Mouse (Mus musculus) testis, adult 2 months (tissue): ENCODE measurements around the gene Sf1. TPM values are rescaled to one million over a fixed set of nuclear protein-coding genes. Genes with fewer than 3 reads are reported as not detected.

Source experiments
- H3K27ac ChIP-seq: fragments of 200-500 bp; 2 replicates; pipeline ENCODE4 v1.5.1; 2012; ENCODE audit warnings: low read depth, low read length; ENCODE audit not compliant: control insufficient read depth, insufficient read depth
- H3K27me3 ChIP-seq: fragments of 200-500 bp; 2 replicates; pipeline ENCODE4 v1.6.1; 2012; ENCODE audit warnings: mild to moderate bottlenecking, low read length, moderate library complexity; ENCODE audit not compliant: control insufficient read depth, insufficient read depth
- H3K36me3 ChIP-seq: fragments of 200-500 bp; 2 replicates; pipeline ENCODE4 v1.6.1; 2012; ENCODE audit warnings: mild to moderate bottlenecking, low read length; ENCODE audit not compliant: control insufficient read depth, insufficient read depth
- H3K4me1 ChIP-seq: fragments of 200-500 bp; 2 replicates; pipeline ENCODE4 v1.6.1; 2012; ENCODE audit warnings: low read length; ENCODE audit not compliant: control insufficient read depth, insufficient read depth
- H3K4me3 ChIP-seq: fragments of 200-500 bp; 2 replicates; pipeline ENCODE4 v1.5.1; 2012; ENCODE audit warnings: low read depth, mild to moderate bottlenecking, low read length, moderate library complexity, mixed read lengths; ENCODE audit not compliant: control insufficient read depth
- CTCF ChIP-seq: fragments of 200-500 bp; IDR thresholded peaks from 2 replicates; pipeline ENCODE4 v1.5.1; 2012; ENCODE audit warnings: low read depth, mild to moderate bottlenecking, inconsistent platforms, low read length, moderate library complexity; ENCODE audit not compliant: control insufficient read depth, insufficient read depth, insufficient replicate concordance
- POLR2A ChIP-seq: fragments of 200-500 bp; IDR thresholded peaks from 2 replicates; pipeline ENCODE4 v1.6.1; 2012; ENCODE audit warnings: low read depth, mild to moderate bottlenecking, inconsistent platforms, low read length, moderate library complexity; ENCODE audit not compliant: control insufficient read depth
- polyA plus RNA-seq: library from polyadenylated mRNA; depleted of rRNA; stranded (reverse); fragments of >200 nt; gene quantifications from 2 replicates; pipeline ENCODE4 v1.2.3, GENCODE M21; 2012

Gene Sf1
- polyA plus RNA-seq, 1 experiment, result 167 TPM

GRCm38 (mm10) chr19:6416894-6417761 is 53.6 kb downstream of the Sf1 start:
- Histone ChIP-seq H3K36me3 (no peaks in the 10 kb centered on the region), H3K27me3 (no peaks in the 10 kb centered on the region), H3K4me1 (peaks cover 6% of the 10 kb centered on the region), H3K4me3 (no peak overlapping the region), H3K27ac (no peak overlapping the region)
- TF ChIP-seq CTCF (no peak), POLR2A (no peak)

GRCm38 (mm10) chr19:6418233-6418879 is 54.9 kb downstream of the Sf1 start, which contains the start of gene Nrxn2:
Gene Nrxn2 (plus strand): TSS chr19:6418731.
- Histone ChIP-seq H3K4me3 (peak within 1 kb of the TSS; percentile 75), H3K27me3 (no peaks in the 10 kb centered on the region), H3K36me3 (no peaks in the 10 kb centered on the region), H3K4me1 (peaks cover 3% of the 10 kb centered on the region), H3K27ac (no peak within 1 kb of the TSS)
- TF ChIP-seq POLR2A (no peak), CTCF (peak; percentile 84; the same call in 1 of the 2 replicates)

DNA sequence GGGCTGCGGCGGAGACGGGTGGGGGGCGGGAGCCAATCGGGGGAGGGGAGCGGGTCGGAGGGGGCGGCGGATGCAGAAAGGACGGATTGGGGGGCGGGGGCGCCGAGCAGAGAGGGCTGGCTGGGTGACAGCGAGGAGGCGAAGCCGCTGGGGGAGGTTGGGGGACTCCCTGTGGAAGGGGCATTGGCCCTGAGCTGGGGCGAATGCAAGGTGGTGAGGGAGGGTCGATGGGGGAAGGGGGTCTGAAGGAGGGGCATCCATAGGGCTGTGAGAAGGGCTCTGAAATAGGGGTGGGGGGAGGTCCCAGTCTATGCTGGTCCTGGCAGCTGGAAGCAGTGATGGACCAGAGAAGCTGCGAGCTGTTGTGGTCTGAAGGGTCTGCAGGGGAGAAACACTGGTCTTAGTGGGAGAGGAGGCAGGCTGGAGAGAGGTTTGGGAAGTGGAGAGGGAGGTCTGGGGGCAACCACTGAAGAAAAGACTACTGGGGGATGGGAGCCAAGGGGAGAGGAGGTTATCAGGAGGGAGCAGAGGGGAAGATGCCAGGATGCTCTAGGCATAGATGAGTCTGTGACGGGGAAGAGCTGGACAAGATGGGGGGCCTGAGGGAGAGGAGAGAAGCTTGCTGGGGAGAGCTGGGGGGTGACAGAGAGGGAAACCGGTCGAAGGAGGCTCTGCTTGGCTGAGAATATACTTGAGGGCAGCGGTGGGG is 55.6 kb downstream of the Sf1 start:
- Histone ChIP-seq H3K27ac (no peak overlapping the region), H3K4me1 (peaks cover 3% of the 10 kb centered on the region), H3K27me3 (no peaks in the 10 kb centered on the region), H3K4me3 (no peak overlapping the region), H3K36me3 (no peaks in the 10 kb centered on the region)
- no peak for TF ChIP-seq CTCF
- TF ChIP-seq POLR2A, result no peak

DNA sequence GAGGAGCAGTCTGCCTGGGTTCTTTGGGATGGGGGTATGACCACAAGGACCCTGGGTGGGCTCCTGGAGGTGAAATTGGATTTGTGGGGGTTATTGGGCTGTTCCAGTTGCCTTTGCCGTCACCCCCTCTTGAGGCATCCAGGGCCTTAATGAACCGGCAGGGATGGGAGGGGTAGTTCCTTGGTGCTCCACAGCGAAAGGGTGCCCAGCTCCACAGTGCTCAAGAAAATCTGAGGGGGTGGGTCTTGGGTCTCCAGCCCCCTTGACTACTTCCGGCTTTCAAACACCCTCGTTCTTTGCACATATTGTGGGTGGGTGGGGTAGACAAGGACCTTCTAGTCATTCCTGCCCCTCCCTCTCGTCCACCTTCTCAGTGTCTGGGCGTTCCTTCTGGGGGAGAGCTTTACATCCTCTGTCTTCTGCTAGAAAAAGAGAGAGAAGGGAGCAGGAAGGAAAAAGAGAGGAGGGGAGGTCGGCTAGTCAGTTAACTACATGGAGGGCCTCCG is 56.4 kb downstream of the Sf1 start:
- Histone ChIP-seq H3K36me3 (no peaks in the 10 kb centered on the region), H3K27ac (no peak overlapping the region), H3K27me3 (no peaks in the 10 kb centered on the region), H3K4me1 (peaks cover 3% of the 10 kb centered on the region), H3K4me3 (no peak overlapping the region)
- TF ChIP-seq CTCF, result no peak
- no peak for TF ChIP-seq POLR2A

DNA sequence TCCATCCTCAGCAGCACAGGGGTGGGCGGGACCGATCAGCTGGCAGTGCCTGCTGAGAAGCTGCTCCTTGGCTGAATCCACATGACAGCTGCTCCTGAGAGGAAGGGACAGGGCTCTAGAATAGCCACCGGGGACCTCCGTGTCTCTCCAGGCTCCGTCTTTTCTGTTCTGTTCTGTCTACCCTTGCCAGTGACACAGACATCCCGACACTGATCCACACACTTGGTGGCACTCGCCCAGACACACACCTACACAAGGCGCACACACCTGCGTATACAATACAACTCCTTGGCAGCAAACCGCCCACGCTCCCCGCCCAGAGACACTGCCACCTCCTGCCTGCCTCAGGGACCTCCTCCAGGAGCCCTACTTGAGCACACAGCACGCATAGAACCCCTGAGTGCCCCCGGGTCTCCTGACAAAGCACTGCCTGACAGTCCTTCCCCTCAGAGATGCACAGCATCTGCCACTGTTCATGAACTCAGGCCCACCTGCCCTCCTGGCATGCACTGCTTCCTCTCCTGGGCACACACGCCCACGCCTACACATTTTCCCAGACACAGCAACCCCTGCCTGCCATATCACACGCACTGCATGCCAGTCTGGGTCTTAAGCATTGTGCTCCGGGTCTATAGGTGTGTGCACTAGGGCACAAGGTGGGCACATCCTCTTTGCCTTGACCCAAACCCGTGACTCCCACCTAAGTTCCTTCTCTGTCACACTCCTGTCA is 57.2 kb downstream of the Sf1 start:
- TF ChIP-seq POLR2A (no peak), CTCF (no peak)
- Histone ChIP-seq H3K4me3 (no peak overlapping the region), H3K27ac (no peak overlapping the region), H3K27me3 (no peaks in the 10 kb centered on the region), H3K4me1 (peaks cover 3% of the 10 kb centered on the region), H3K36me3 (no peaks in the 10 kb centered on the region)

- TF ChIP-seq POLR2A (no peak), CTCF (no peak)
- no peaks in the 10 kb centered on the region for H3K36me3 ChIP-seq
- H3K27me3 ChIP-seq, result no peaks in the 10 kb centered on the region
- H3K27ac ChIP-seq, result no peak overlapping the region
- peaks cover 3% of the 10 kb centered on the region for H3K4me1 ChIP-seq
- no peak overlapping the region for H3K4me3 ChIP-seq
Observed at GRCm38 (mm10) chr19:6421211-6421590, 57.7 kb downstream of the Sf1 start.

GRCm38 (mm10) chr19:6422014-6422413 is 58.5 kb downstream of the Sf1 start:
- H3K4me1 ChIP-seq, result peaks cover 3% of the 10 kb centered on the region
- no peaks in the 10 kb centered on the region for H3K27me3 ChIP-seq
- no peak overlapping the region for H3K4me3 ChIP-seq
- no peak overlapping the region for H3K27ac ChIP-seq
- H3K36me3 ChIP-seq, result no peaks in the 10 kb centered on the region
- TF ChIP-seq POLR2A (no peak), CTCF (no peak)
